Mouse (Mus musculus): ENCODE measurements around the gene Rab4b. TPM values are rescaled to one million over a fixed set of nuclear protein-coding genes. Genes with fewer than 3 reads are reported as not detected.

Gene Rab4b
- polyA plus RNA-seq, 1 experiment: 56.3 TPM

- Histone ChIP-seq H3K4me3 (peak overlapping the region; percentile 67), H3K4me2 (ENCODE audit: low read depth) (peak overlapping the region; percentile 95)
- TF ChIP-seq MYOD1 (IDR thresholded peaks at IDR 0.05; ENCODE audit: control insufficient read depth in 1 of 3, insufficient read length in 2 of 3, low read depth in 2 of 3) (peak in 1 of 3 experiments; percentile 61), TCF3 (IDR thresholded peaks at IDR 0.05; ENCODE audit: insufficient read length, low read depth) (no peak), USF1 (IDR thresholded peaks at IDR 0.05; ENCODE audit: low read depth) (no peak), MAX (IDR thresholded peaks at IDR 0.05; ENCODE audit: low read depth) (no peak), POLR2AphosphoS2 (IDR thresholded peaks at IDR 0.05; ENCODE audit: insufficient read length, low read depth) (no peak), E2F4 (IDR thresholded peaks at IDR 0.05; ENCODE audit: insufficient read depth) (no peak), POLR2A (IDR thresholded peaks at IDR 0.05; ENCODE audit: insufficient read length, low read depth) (no peak), CEBPB (IDR thresholded peaks at IDR 0.05; ENCODE audit: insufficient read depth, poor library complexity, severe bottlenecking) (no peak), SRF (IDR thresholded peaks at IDR 0.05; ENCODE audit: control insufficient read depth, insufficient read length, low read depth) (no peak), TCF12 (IDR thresholded peaks at IDR 0.05; ENCODE audit: insufficient read depth, poor library complexity, severe bottlenecking) (no peak), REST (IDR thresholded peaks at IDR 0.05; ENCODE audit: insufficient read depth, insufficient read length) (no peak), MYOG (IDR thresholded peaks at IDR 0.05; ENCODE audit: control insufficient read depth in 1 of 3, insufficient read depth in 1 of 3, insufficient read length in 2 of 3, low read depth in 2 of 3) (peak in 1 of 3 experiments; percentile 55)
These were observed 46.3 kb upstream of the Rab4b start for GRCm38 (mm10) chr7:27224877-27225575.

GRCm38 (mm10) chr7:27222538-27222937 lies 43.8 kb upstream of the Rab4b start:
- no peak overlapping the region for H3ac ChIP-seq (ENCODE audit: control insufficient read depth, insufficient read length)
- H3K27me3 ChIP-seq (ENCODE audit: control insufficient read depth, insufficient read depth, insufficient read length): no peaks in the 10 kb centered on the region
- no peak overlapping the region for H3K4me2 ChIP-seq (ENCODE audit: low read depth)
- H3K4me3 ChIP-seq: no peak overlapping the region
- TF ChIP-seq POLR2AphosphoS2 (IDR thresholded peaks at IDR 0.05; ENCODE audit: insufficient read length, low read depth): no peak
- TF ChIP-seq TCF3 (IDR thresholded peaks at IDR 0.05; ENCODE audit: insufficient read length, low read depth): no peak
- no peak for TF ChIP-seq POLR2A (IDR thresholded peaks at IDR 0.05; ENCODE audit: insufficient read length, low read depth)
- TF ChIP-seq USF1 (IDR thresholded peaks at IDR 0.05; ENCODE audit: low read depth): no peak
- no peak for TF ChIP-seq CEBPB (IDR thresholded peaks at IDR 0.05; ENCODE audit: insufficient read depth, poor library complexity, severe bottlenecking)
- TF ChIP-seq SRF (IDR thresholded peaks at IDR 0.05; ENCODE audit: control insufficient read depth, insufficient read length, low read depth): no peak
- no peak for TF ChIP-seq REST (IDR thresholded peaks at IDR 0.05; ENCODE audit: insufficient read depth, insufficient read length)
- no peak for TF ChIP-seq MAX (IDR thresholded peaks at IDR 0.05; ENCODE audit: low read depth)
- TF ChIP-seq MYOD1 (IDR thresholded peaks at IDR 0.05; ENCODE audit: control insufficient read depth in 1 of 3, insufficient read length in 2 of 3, low read depth in 2 of 3): no peak
- no peak for TF ChIP-seq E2F4 (IDR thresholded peaks at IDR 0.05; ENCODE audit: insufficient read depth)
- TF ChIP-seq TCF12 (IDR thresholded peaks at IDR 0.05; ENCODE audit: insufficient read depth, poor library complexity, severe bottlenecking): no peak
- no peak for TF ChIP-seq MYOG (IDR thresholded peaks at IDR 0.05; ENCODE audit: control insufficient read depth in 1 of 3, insufficient read depth in 1 of 3, insufficient read length in 2 of 3, low read depth in 2 of 3)
- H3K79me2 ChIP-seq (ENCODE audit: control insufficient read depth, insufficient read depth): peaks cover 30% of the 10 kb centered on the region
- H3K36me3 ChIP-seq (ENCODE audit: control insufficient read depth, insufficient read depth): no peaks in the 10 kb centered on the region

More at GRCm38 (mm10) chr7:27224877-27225575, 46.3 kb upstream of the Rab4b start:
- Histone ChIP-seq H3K79me2 (ENCODE audit: control insufficient read depth, insufficient read depth) (peaks cover 35% of the 10 kb centered on the region), H3ac (ENCODE audit: control insufficient read depth, insufficient read length) (no peak overlapping the region), H3K27me3 (ENCODE audit: control insufficient read depth, insufficient read depth, insufficient read length) (no peaks in the 10 kb centered on the region), H3K36me3 (ENCODE audit: control insufficient read depth, insufficient read depth) (no peaks in the 10 kb centered on the region)

- peaks cover 24% of the 10 kb centered on the region for H3K79me2 ChIP-seq (ENCODE audit: control insufficient read depth, insufficient read depth)
- TF ChIP-seq CEBPB (IDR thresholded peaks at IDR 0.05; ENCODE audit: insufficient read depth, poor library complexity, severe bottlenecking) (no peak), SRF (IDR thresholded peaks at IDR 0.05; ENCODE audit: control insufficient read depth, insufficient read length, low read depth) (no peak), USF1 (IDR thresholded peaks at IDR 0.05; ENCODE audit: low read depth) (no peak), TCF12 (IDR thresholded peaks at IDR 0.05; ENCODE audit: insufficient read depth, poor library complexity, severe bottlenecking) (no peak), POLR2A (IDR thresholded peaks at IDR 0.05; ENCODE audit: insufficient read length, low read depth) (no peak), MYOG (IDR thresholded peaks at IDR 0.05; ENCODE audit: control insufficient read depth in 1 of 3, insufficient read depth in 1 of 3, insufficient read length in 2 of 3, low read depth in 2 of 3) (no peak), MYOD1 (IDR thresholded peaks at IDR 0.05; ENCODE audit: control insufficient read depth in 1 of 3, insufficient read length in 2 of 3, low read depth in 2 of 3) (no peak), MAX (IDR thresholded peaks at IDR 0.05; ENCODE audit: low read depth) (no peak)
- H3K4me2 ChIP-seq (ENCODE audit: low read depth): no peak overlapping the region
- no peak overlapping the region for H3ac ChIP-seq (ENCODE audit: control insufficient read depth, insufficient read length)
- H3K27me3 ChIP-seq (ENCODE audit: control insufficient read depth, insufficient read depth, insufficient read length): no peaks in the 10 kb centered on the region
- H3K4me3 ChIP-seq: no peak overlapping the region
- no peaks in the 10 kb centered on the region for H3K36me3 ChIP-seq (ENCODE audit: control insufficient read depth, insufficient read depth)
These were observed 43.2 kb upstream of the Rab4b start for GRCm38 (mm10) chr7:27221939-27222338.

- H3K4me2 ChIP-seq (ENCODE audit: low read depth): no peak overlapping the region
- peaks cover 3% of the 10 kb centered on the region for H3K36me3 ChIP-seq (ENCODE audit: control insufficient read depth, insufficient read depth)
- no peak overlapping the region for H3K4me3 ChIP-seq
- no peaks in the 10 kb centered on the region for H3K27me3 ChIP-seq (ENCODE audit: control insufficient read depth, insufficient read depth, insufficient read length)
- TF ChIP-seq REST (IDR thresholded peaks at IDR 0.05; ENCODE audit: insufficient read depth, insufficient read length) (no peak), POLR2AphosphoS2 (IDR thresholded peaks at IDR 0.05; ENCODE audit: insufficient read length, low read depth) (no peak), CEBPB (IDR thresholded peaks at IDR 0.05; ENCODE audit: insufficient read depth, poor library complexity, severe bottlenecking) (no peak)
- no peak overlapping the region for H3ac ChIP-seq (ENCODE audit: control insufficient read depth, insufficient read length)
- H3K79me2 ChIP-seq (ENCODE audit: control insufficient read depth, insufficient read depth): peaks cover 6% of the 10 kb centered on the region
These were observed 41.2 kb upstream of the Rab4b start for GRCm38 (mm10) chr7:27219937-27220336.

GRCm38 (mm10) chr7:27218586-27218985 lies 39.9 kb upstream of the Rab4b start:
- Histone ChIP-seq H3ac (ENCODE audit: control insufficient read depth, insufficient read length) (no peak overlapping the region), H3K4me2 (ENCODE audit: low read depth) (no peak overlapping the region), H3K4me3 (no peak overlapping the region), H3K27me3 (ENCODE audit: control insufficient read depth, insufficient read depth, insufficient read length) (no peaks in the 10 kb centered on the region), H3K36me3 (ENCODE audit: control insufficient read depth, insufficient read depth) (peaks cover 3% of the 10 kb centered on the region), H3K79me2 (ENCODE audit: control insufficient read depth, insufficient read depth) (no peaks in the 10 kb centered on the region)
- no peak for TF ChIP-seq MYOG (IDR thresholded peaks at IDR 0.05; ENCODE audit: control insufficient read depth in 1 of 3, insufficient read depth in 1 of 3, insufficient read length in 2 of 3, low read depth in 2 of 3)
- no peak for TF ChIP-seq USF1 (IDR thresholded peaks at IDR 0.05; ENCODE audit: low read depth)
- TF ChIP-seq SRF (IDR thresholded peaks at IDR 0.05; ENCODE audit: control insufficient read depth, insufficient read length, low read depth): no peak
- TF ChIP-seq TCF3 (IDR thresholded peaks at IDR 0.05; ENCODE audit: insufficient read length, low read depth): no peak
- no peak for TF ChIP-seq CEBPB (IDR thresholded peaks at IDR 0.05; ENCODE audit: insufficient read depth, poor library complexity, severe bottlenecking)
- no peak for TF ChIP-seq MAX (IDR thresholded peaks at IDR 0.05; ENCODE audit: low read depth)
